Mouse (Mus musculus) thymus, postnatal 4 days (tissue): Measurements from ENCODE around the gene Lrfn1.
A peak's percentile ranks its signal among the peaks of the same experiment; 100 is the strongest.
"Not testable (repeated sequence)": the region's sequence is repeated elsewhere in the genome, so short reads cannot be mapped to it uniquely, and the experiment has no call there.

Experiments used
- DNase-seq: peaks from one replicate; pipeline ENCODE4 v3.0.0; 2021

Gene Lrfn1

GRCm38 (mm10) chr7:28447865-28448820 lies 3.6 kb upstream of the Lrfn1 start:
- no peak for DNase-seq

GRCm38 (mm10) chr7:28452361-28453005 lies 703 bp downstream of the Lrfn1 start:
- DNase-seq = no peak

GRCm38 (mm10) chr7:28460361-28460760 lies 8.6 kb downstream of the Lrfn1 start:
- DNase-seq = no peak

DNA sequence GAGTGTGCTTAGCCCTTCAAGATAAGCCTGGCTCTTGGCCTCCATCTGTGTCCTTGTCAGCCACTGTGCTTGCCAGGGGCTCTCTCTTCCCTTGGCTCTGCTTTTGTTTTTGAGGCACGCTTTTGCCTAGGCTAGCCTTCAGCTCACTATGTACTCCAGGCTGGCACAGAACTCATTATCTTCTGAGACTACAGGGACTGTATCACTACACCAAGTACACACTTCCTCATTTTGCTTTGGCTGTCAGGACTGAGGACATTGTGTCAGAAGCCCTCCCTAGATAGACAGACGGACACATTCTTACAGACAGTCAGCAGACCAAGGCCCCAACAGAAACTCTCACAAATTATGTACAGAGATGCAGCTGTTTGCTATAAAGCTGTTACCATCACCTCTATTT lies 11.0 kb downstream of the Lrfn1 start:
- DNase-seq = no peak

- DNase-seq = peak; percentile 48
Measured at GRCm38 (mm10) chr7:28464416-28465212, 12.8 kb downstream of the Lrfn1 start.

- no peak for DNase-seq
Measured at GRCm38 (mm10) chr7:28466721-28467212, 15.0 kb downstream of the Lrfn1 start.

- peak; percentile 47 for DNase-seq
Measured at GRCm38 (mm10) chr7:28467213-28467751, 15.5 kb downstream of the Lrfn1 start.

GRCm38 (mm10) chr7:28476191-28476590 lies 24.4 kb downstream of the Lrfn1 start:
- DNase-seq = no peak

DNA sequence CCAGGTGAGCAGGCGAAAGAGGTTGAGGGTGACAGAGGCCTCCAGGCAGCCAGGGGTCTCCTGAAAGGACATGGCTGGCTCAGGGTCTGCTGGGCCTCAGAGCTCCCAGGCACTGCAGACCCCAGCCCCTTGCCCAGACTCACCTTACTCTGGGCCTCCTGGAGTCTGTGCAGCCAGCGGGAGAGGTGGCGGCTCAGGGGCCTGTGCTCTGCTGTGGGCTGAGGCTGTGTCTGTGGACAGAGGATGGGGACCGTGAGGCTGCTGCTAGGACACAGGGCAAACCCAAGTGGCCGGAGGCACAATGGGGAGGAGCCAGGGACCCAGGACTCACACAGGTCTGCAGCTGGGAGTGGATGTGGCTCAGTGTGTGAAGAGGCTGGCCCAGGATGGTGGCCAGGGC lies 25.6 kb downstream of the Lrfn1 start:
- DNase-seq = no peak

- no peak for DNase-seq
Measured at GRCm38 (mm10) chr7:28478854-28479253, 27.1 kb downstream of the Lrfn1 start.

DNA sequence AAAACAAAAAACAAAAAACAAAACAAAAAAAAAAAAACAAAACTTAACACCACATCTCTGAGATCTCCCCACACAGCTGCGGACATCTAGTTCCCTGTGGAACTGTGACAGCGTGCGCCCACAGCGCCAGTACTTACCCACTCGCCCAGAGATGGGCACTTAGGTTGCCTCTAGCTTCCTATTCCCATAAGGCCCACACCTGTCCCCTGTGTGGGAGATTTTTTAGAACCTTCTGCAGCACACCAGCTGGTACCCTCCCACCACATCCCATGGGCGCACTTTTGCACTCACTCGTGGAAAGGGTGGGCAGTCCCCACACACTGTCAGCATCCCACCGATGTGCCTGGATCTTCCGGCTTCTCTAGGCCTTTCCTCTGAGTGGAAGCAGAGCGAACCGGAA lies 31.1 kb downstream of the Lrfn1 start:
- no peak for DNase-seq

DNA sequence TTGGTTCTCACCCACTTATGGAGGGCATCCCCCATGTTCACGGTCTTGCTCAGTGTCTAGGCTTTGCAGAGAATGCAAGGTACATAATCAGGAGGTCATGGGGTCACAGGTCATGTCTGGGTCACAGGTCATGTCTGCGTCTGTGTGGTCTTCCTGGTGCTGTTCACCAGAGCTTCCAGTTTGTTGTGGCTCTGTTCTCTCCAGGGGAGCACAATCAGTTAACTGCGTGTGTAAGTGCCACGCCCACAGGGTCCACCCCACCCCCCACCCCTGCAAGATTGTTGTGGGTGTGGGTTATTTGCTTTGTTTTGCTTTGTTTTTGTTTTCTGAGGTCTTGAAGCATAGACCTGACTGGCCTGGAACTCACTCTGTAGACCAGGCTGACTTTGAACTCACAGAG lies 32.4 kb downstream of the Lrfn1 start:
- DNase-seq = no peak

GRCm38 (mm10) chr7:28488030-28488491 lies 36.3 kb downstream of the Lrfn1 start:
- no peak for DNase-seq

DNA sequence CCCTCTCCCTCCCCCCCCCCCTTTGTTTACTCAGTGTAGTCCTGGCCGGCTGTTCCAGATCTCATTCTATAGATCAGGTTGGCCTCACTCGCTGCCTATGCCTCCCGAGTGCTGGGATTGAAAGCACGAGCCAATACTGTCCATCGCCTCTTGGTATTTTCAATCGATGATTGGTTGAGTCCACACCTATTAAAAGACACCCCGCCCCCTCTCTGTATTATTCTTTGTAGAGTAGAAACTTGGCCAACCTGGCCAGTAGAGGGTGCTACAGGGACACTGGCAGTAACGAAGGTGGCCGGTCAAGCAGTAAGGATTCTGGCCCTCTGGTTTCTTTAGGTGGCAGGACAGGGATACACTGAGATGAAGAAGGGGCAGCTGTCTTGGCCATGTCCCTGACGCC lies 38.6 kb downstream of the Lrfn1 start:
- DNase-seq = peak; percentile 73

- peak; percentile 45 for DNase-seq
Measured at GRCm38 (mm10) chr7:28490903-28491302, 39.1 kb downstream of the Lrfn1 start.

- DNase-seq = no peak
Measured at GRCm38 (mm10) chr7:28492310-28492709, 40.5 kb downstream of the Lrfn1 start.

DNA sequence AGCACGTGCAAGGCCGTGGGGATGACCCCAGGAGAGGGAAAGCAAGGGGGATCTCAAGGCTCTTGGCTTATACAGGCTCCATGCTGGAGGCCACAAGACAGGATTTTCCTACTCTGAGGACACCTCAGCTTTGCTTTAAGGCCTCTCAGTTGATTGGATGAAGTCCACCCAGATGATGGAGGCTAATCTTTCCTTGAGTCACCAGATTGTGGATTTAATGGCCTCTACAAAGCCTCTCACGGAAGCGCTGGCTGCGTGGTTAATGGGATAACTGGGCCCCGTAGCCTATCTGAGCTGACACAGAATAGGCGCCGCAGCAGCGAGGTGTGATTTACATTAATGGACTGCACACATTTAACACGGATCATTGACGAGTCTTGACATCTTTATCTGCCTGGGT lies 43.6 kb downstream of the Lrfn1 start:
- DNase-seq = no peak

DNA sequence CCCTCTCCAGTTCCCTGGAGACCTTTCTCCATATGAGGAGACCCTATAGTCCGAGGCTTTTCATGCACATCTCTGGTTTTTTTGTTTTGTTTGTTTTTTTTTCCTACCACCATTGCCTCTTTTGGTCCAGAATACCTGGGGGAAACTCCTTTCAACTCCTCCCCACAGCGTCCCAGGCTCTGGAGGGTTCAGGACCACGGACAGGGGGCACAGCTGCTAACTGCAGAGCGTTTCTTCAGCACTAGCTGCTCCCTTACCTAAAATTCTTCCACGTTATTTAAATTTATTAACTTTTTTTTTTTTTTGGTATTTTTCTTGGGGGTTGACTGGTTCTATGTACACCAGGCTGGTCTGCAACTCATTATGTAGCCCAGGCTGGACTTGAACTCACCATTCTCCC lies 53.8 kb downstream of the Lrfn1 start:
- peak; percentile 66 for DNase-seq

GRCm38 (mm10) chr7:28509121-28509520 lies 57.3 kb downstream of the Lrfn1 start:
- DNase-seq = not testable (repeated sequence)

- not testable (repeated sequence) for DNase-seq
Measured at GRCm38 (mm10) chr7:28510405-28510974, 58.7 kb downstream of the Lrfn1 start, which contains the start of gene Ifnl2. Gene Ifnl2, minus strand, starts transcription at chr7:28510455.

- no peak for DNase-seq
Measured at GRCm38 (mm10) chr7:28511441-28511840, 59.7 kb downstream of the Lrfn1 start.
